Mouse (Mus musculus) brain, embryonic 14.5 days (tissue): ENCODE data around the gene Slc23a2.

ENCODE experiments used
- CTCF ChIP-seq: fragments of 200-500 bp; IDR thresholded peaks from 2 replicates; pipeline ENCODE4 v1.5.1; 2012; ENCODE audit warnings: inconsistent platforms, mild to moderate bottlenecking, moderate library complexity, borderline replicate concordance; ENCODE audit not compliant: insufficient read depth, insufficient read length; ENCODE audit errors: extremely low read depth
- POLR2A ChIP-seq: fragments of 200-500 bp; IDR thresholded peaks from 2 replicates; pipeline ENCODE4 v1.6.1; 2012; ENCODE audit warnings: mild to moderate bottlenecking, inconsistent platforms, borderline replicate concordance; ENCODE audit not compliant: poor library complexity, insufficient read depth, insufficient read length, severe bottlenecking; ENCODE audit errors: extremely low read depth

DNA sequence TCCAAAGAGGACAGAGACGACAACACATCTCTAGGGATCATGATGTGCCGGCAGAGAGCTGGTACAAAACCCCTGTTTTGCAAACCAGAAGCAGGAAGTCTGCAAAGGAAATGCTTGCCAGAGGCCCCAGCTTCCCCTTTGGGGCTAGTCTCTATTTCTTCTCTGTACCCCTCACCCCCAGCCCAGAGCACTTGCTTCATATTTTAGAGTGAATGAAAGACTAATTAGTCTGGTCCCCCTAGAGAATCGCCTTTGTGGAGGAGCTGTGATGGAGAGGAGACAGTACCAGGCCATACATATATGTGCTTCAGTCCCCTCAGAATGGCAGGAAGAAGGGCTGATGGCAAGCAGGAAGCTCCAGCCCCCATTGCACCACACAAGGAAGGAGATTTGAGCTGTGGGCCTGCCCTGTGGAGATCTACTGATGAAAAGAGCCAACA, 125.5 kb downstream of the Slc23a2 start:
- TF ChIP-seq CTCF (no peak), POLR2A (no peak)
